Mouse (Mus musculus): ENCODE results near the gene Slc29a3.

GRCm38 (mm10) chr10:60775473-60775872 lies 22.9 kb upstream of the Slc29a3 start:
- TF ChIP-seq POLR2A (IDR thresholded peaks at IDR 0.05; ENCODE audit: borderline replicate concordance, control insufficient read depth, low read depth, low read length) = no peak
- peak; percentile 45; the same call in 1 of the 2 replicates for TF ChIP-seq CTCF (IDR thresholded peaks at IDR 0.05; ENCODE audit: control insufficient read depth, insufficient read depth, low read length)
